Mouse (Mus musculus): ENCODE measurements at regions not wholly inside any gene's neighbourhood (a gene's known extent, or its start where the extent isn't known, plus 50 kb on each side); places are given as distances from the start of the nearest gene placed in this dataset.

DNA sequence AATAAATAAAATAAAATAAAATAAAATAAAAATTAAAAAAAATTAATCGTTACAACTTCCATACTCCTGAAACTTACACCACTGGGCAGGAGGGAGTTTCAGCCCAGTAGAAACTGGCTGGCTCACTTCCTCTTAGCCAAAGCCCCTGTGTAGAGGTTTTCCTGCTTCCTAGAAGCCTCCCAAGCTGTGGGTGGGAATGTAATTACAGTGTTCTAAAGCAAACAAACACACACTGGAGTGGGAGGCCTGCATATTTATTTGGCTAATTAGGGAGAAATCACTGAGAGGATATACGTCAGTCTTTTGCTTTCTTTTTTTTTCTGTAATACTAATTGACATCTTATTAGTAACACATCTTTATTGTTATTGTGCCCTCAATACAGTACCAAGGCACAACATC is 94.2 kb upstream of the Cdh5 start:
- no peak for TF ChIP-seq CTCF (IDR thresholded peaks at IDR 0.05)
- TF ChIP-seq POLR2A (IDR thresholded peaks at IDR 0.05; ENCODE audit: insufficient read depth, low read depth, low read length) = no peak
- no peak for TF ChIP-seq EP300 (IDR thresholded peaks at IDR 0.05; ENCODE audit: insufficient read depth, low read depth, low read length)

Measured in heart, adult 2 months (tissue).